Mouse (Mus musculus) liver, embryonic 12.5 days (tissue): ENCODE measurements around the gene Pfkfb1. TPM values are rescaled to one million over a fixed set of nuclear protein-coding genes. Genes with fewer than 3 reads are reported as not detected.

Experiments used
- microRNA-seq: library from miRNA; unstranded; fragments of <30 nt; microRNA quantifications from one replicate; pipeline ENCODE4, GENCODE M21; 2017
- polyA plus RNA-seq: library from polyadenylated mRNA; unstranded; fragments of >200 nt; fragmentation: Nextera tagmentation; extraction: Ambion mirVana; gene quantifications from 2 replicates; pipeline ENCODE4 v1.2.1, GENCODE M21; 2016

The Pfkfb1 gene
- polyA plus RNA-seq, 1 experiment from 2014 or later: 7.1 TPM

Small RNA genes within 50 kb of the gene (microRNA-seq; reads per million reads assigned to microRNA genes)
- gene Mir3620: not detected

Other genes with a start within 250 kb of the Pfkfb1 start
- gene Tmem29, start 129.1 kb upstream of the Pfkfb1 start, polyA plus RNA-seq: 16.5 and 18.0 TPM in 2 replicates
- 776 and 813 TPM in 2 replicates for gene Alas2, start 40.9 kb upstream of the Pfkfb1 start, polyA plus RNA-seq
- gene Apex2, start 1.6 kb downstream of the Pfkfb1 start, polyA plus RNA-seq: 13.3 and 14.4 TPM in 2 replicates
- 4.1 and 4.4 TPM in 2 replicates for gene Tro, start 69.4 kb downstream of the Pfkfb1 start, polyA plus RNA-seq
- 103 and 106 TPM in 2 replicates for gene Maged2, start 226.1 kb downstream of the Pfkfb1 start, polyA plus RNA-seq